Mouse (Mus musculus): ENCODE measurements at regions not wholly inside any gene's neighbourhood (a gene's known extent, or its start where the extent isn't known, plus 50 kb on each side); places are given as distances from the start of the nearest gene placed in this dataset.

DNA sequence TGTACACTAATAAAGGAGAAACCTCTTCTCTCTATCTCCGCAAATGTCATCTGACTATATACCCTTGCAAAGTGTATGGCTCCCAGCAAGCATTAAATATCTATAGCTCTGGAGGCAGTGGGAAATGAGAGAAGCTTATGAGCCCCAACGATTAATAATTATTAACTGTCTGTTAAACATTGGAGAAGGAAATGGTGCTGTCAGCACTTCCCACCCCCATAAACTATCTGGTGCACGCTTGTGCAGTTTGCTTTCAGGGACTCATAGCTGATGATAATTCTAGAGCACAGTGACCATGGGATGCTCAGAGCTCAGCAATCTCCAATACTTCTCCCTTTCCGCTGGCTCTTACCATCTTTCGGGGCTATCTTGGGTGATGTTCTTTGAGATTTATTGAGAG is 541.2 kb downstream of the Grxcr1 start:
- WGBS = 92% methylated on average over 5 of the region's 5 CpGs
- no peaks in the 10 kb centered on the region for H3K4me1 ChIP-seq (ENCODE audit: control insufficient read depth, insufficient read depth, low read length)

DNA sequence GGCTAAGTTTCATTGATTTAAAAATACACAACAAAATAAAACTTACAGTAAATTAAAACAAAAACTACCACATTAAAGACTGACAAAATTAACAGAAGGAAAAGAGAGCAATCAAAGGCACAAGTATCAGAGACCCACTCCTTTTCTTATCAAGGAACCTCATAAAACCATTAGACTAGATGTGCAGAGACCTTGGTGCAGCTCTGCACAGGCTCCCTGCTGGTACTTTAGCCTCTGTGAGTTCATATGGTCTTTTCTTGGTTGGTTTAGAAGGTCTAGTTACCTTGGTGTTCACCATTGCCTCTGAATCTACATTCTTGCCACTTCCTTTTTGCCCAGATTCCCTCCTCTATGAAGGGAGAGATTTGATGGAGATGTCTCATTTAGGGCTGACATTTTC is 544.2 kb downstream of the Grxcr1 start:
- DNase-seq (ENCODE audit: low spot score, missing footprints) (no peak), ATAC-seq (ENCODE audit: low FRiP score) (no peak)
- no peak overlapping the region for H3K4me3 ChIP-seq (ENCODE audit: low read depth, low read length)
- no peaks in the 10 kb centered on the region for H3K36me3 ChIP-seq (ENCODE audit: control insufficient read depth, insufficient read depth, low read length)
- no peak overlapping the region for H3K27ac ChIP-seq (ENCODE audit: low read depth, low read length)
- H3K4me2 ChIP-seq = no peak overlapping the region
- H3K9ac ChIP-seq (ENCODE audit: low read length) = no peak overlapping the region
- H3K9me3 ChIP-seq (ENCODE audit: control insufficient read depth, low read length) = no peaks in the 10 kb centered on the region
- no peaks in the 10 kb centered on the region for H3K4me1 ChIP-seq (ENCODE audit: control insufficient read depth, insufficient read depth, low read length)
- H3K27me3 ChIP-seq (ENCODE audit: control insufficient read depth, insufficient read depth, low read length) = no peaks in the 10 kb centered on the region

More for the DNA sequence above, 541.2 kb downstream of the Grxcr1 start:
- ATAC-seq (ENCODE audit: low FRiP score) = no peak
- no peak for DNase-seq (ENCODE audit: low spot score, missing footprints)
- H3K9ac ChIP-seq (ENCODE audit: low read length) = no peak overlapping the region
- H3K27ac ChIP-seq (ENCODE audit: low read depth, low read length) = no peak overlapping the region
- no peaks in the 10 kb centered on the region for H3K9me3 ChIP-seq (ENCODE audit: control insufficient read depth, low read length)
- H3K27me3 ChIP-seq (ENCODE audit: control insufficient read depth, insufficient read depth, low read length) = no peaks in the 10 kb centered on the region
- H3K36me3 ChIP-seq (ENCODE audit: control insufficient read depth, insufficient read depth, low read length) = no peaks in the 10 kb centered on the region
- H3K4me3 ChIP-seq (ENCODE audit: low read depth, low read length) = no peak overlapping the region
- H3K4me2 ChIP-seq = no peak overlapping the region

DNA sequence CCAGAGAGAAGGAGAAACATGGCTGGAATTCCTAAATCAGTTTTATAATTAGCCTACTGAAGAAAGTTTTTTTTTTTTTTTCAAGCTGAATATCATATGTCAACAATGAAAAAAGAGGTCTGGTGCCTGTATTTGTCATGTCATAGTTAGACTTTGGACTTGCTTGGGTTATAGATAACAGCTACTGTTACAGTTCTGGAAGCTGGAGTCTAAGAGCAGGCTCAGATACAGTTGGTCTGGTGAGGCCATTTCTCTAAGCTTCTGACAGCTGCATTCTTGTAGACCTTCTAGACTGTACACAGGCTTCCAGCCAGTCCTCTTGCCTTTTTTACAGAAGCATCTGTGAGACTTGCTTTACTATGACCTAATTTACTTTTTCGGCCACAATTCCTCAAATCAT is 546.9 kb downstream of the Grxcr1 start:
- Histone ChIP-seq H3K4me1 (ENCODE audit: control insufficient read depth, insufficient read depth, low read length) (no peaks in the 10 kb centered on the region), H3K9ac (ENCODE audit: low read length) (no peak overlapping the region), H3K36me3 (ENCODE audit: control insufficient read depth, insufficient read depth, low read length) (no peaks in the 10 kb centered on the region), H3K4me2 (no peak overlapping the region), H3K27me3 (ENCODE audit: control insufficient read depth, insufficient read depth, low read length) (no peaks in the 10 kb centered on the region), H3K4me3 (ENCODE audit: low read depth, low read length) (no peak overlapping the region), H3K9me3 (ENCODE audit: control insufficient read depth, low read length) (no peaks in the 10 kb centered on the region), H3K27ac (ENCODE audit: low read depth, low read length) (no peak overlapping the region)
- no peak for DNase-seq (ENCODE audit: low spot score, missing footprints)
- 85% methylated on average over 1 of the region's 1 CpGs for WGBS
- ATAC-seq (ENCODE audit: low FRiP score) = no peak

DNA sequence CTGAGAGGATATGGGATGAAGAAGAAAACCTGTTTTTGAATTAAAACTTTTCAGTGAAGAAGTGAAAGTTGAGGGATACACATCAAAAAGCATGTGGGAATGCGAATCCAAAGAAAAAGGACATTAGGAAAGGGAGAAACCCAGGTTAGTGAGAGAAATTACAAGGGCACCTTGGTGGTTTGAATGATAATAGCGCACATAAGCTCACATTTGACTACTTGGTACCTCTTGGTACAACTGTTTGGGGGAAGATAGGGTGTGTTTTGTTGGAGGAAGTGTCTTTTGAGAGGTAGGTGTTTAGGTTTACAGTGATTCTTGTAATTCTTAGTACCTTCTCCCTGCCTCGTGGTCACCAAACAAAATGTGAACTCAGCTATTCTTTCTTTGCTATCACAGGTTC is 560.8 kb downstream of the Grxcr1 start:
- no peak for DNase-seq (ENCODE audit: low spot score, missing footprints)
- Histone ChIP-seq H3K4me3 (ENCODE audit: low read depth, low read length) (no peak overlapping the region), H3K27ac (ENCODE audit: low read depth, low read length) (no peak overlapping the region), H3K27me3 (ENCODE audit: control insufficient read depth, insufficient read depth, low read length) (no peaks in the 10 kb centered on the region), H3K4me2 (no peak overlapping the region), H3K9me3 (ENCODE audit: control insufficient read depth, low read length) (no peaks in the 10 kb centered on the region), H3K9ac (ENCODE audit: low read length) (no peak overlapping the region), H3K4me1 (ENCODE audit: control insufficient read depth, insufficient read depth, low read length) (no peaks in the 10 kb centered on the region), H3K36me3 (ENCODE audit: control insufficient read depth, insufficient read depth, low read length) (no peaks in the 10 kb centered on the region)
- 76% methylated on average over 3 of the region's 3 CpGs for WGBS
- ATAC-seq (ENCODE audit: low FRiP score) = no peak

DNA sequence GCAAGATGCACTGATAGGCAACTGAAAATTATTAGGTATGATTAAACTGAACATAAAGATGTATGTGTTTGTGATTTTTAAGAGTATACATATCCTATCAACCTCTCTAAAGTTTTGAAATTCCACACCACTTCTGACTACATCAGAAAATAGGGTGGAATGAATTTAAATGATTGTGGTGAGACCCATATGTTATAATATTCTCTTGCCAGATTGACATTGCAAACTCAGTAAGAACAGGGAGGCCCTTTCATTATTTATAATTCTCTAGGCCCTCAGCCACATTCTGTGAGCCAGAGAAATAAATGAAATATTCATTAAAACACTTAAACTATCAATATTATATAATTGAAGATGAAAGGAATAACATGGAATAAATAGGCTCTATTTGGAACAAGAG is 586.8 kb downstream of the Grxcr1 start:
- Histone ChIP-seq H3K27me3 (ENCODE audit: control insufficient read depth, insufficient read depth, low read length) (no peaks in the 10 kb centered on the region), H3K9me3 (ENCODE audit: control insufficient read depth, low read length) (no peaks in the 10 kb centered on the region), H3K4me3 (ENCODE audit: low read depth, low read length) (no peak overlapping the region), H3K4me2 (no peak overlapping the region), H3K4me1 (ENCODE audit: control insufficient read depth, insufficient read depth, low read length) (no peaks in the 10 kb centered on the region), H3K36me3 (ENCODE audit: control insufficient read depth, insufficient read depth, low read length) (no peaks in the 10 kb centered on the region), H3K27ac (ENCODE audit: low read depth, low read length) (no peak overlapping the region), H3K9ac (ENCODE audit: low read length) (no peak overlapping the region)
- no peak for DNase-seq (ENCODE audit: low spot score, missing footprints)
- no peak for ATAC-seq (ENCODE audit: low FRiP score)

DNA sequence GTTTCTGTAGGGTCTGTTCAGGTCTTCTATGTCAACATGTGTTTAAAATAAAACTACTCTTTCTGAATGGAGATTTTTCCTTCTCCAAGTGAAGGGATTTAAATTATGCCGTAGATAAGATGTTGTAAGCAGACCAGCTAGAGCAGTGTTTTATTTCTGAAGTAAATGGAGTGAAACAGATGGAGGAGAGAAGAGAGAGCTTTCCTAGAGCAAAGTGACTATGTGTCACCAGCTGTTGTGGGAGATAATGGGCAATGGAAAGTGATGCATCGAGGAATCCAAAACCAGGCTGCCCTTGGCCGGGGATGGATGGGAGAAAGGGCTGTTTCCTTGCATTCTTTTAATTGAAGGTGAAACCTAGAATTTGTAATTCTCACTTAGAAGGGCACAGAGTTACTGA is 603.8 kb downstream of the Grxcr1 start:
- DNase-seq (ENCODE audit: low spot score, missing footprints) (no peak), ATAC-seq (ENCODE audit: low FRiP score) (no peak)
- WGBS = 94% methylated on average over 3 of the region's 3 CpGs
- Histone ChIP-seq H3K4me2 (no peak overlapping the region), H3K4me3 (ENCODE audit: low read depth, low read length) (no peak overlapping the region), H3K36me3 (ENCODE audit: control insufficient read depth, insufficient read depth, low read length) (no peaks in the 10 kb centered on the region), H3K9me3 (ENCODE audit: control insufficient read depth, low read length) (no peaks in the 10 kb centered on the region), H3K9ac (ENCODE audit: low read length) (no peak overlapping the region), H3K4me1 (ENCODE audit: control insufficient read depth, insufficient read depth, low read length) (no peaks in the 10 kb centered on the region), H3K27me3 (ENCODE audit: control insufficient read depth, insufficient read depth, low read length) (no peaks in the 10 kb centered on the region), H3K27ac (ENCODE audit: low read depth, low read length) (no peak overlapping the region)

DNA sequence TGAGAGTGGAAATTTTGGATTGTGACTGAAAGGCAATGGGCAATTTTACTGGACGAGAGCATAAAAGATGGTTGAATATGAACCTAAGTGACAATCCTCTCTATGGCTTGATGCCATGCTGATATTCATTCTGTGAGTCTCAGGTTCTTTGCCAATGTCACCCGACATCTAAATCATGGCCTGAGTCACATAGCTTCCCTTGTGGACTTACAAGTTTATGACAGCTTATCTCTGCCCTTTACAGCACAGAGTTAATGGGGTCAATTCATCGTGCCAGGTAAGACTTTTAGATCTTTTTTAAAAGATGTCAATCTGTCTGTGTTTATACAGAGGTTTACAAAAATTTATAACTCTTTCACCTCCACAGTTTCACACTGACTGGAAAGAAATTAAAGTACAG is 641.2 kb downstream of the Grxcr1 start:
- DNase-seq (ENCODE audit: low spot score, missing footprints) (no peak), ATAC-seq (ENCODE audit: low FRiP score) (no peak)
- no peak overlapping the region for H3K4me2 ChIP-seq
- 89% methylated on average over 3 of the region's 3 CpGs for WGBS
- H3K9ac ChIP-seq (ENCODE audit: low read length) = no peak overlapping the region
- no peaks in the 10 kb centered on the region for H3K27me3 ChIP-seq (ENCODE audit: control insufficient read depth, insufficient read depth, low read length)
- no peaks in the 10 kb centered on the region for H3K36me3 ChIP-seq (ENCODE audit: control insufficient read depth, insufficient read depth, low read length)
- no peak overlapping the region for H3K27ac ChIP-seq (ENCODE audit: low read depth, low read length)
- H3K4me3 ChIP-seq (ENCODE audit: low read depth, low read length) = no peak overlapping the region
- H3K4me1 ChIP-seq (ENCODE audit: control insufficient read depth, insufficient read depth, low read length) = no peaks in the 10 kb centered on the region
- H3K9me3 ChIP-seq (ENCODE audit: control insufficient read depth, low read length) = no peaks in the 10 kb centered on the region

DNA sequence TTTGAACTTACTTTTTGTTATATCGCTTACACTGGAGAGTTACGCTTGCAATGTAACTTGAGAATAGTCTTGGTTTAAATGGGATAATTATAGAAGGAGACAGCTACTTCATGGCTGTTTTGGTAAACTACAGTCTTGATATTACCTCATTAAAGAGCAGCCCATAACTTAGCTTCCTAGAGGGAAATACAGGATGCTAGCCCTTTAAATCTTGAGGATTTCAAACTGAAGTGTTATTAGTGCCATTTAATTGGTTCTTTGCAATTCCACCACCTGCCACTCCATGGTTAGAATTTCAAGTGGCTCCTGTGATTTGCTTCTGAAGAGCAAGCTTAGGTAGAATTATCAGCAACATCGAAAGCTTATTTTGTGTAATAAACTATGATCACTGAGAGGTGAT is 640.1 kb downstream of the Kctd8 start:
- H3K36me3 ChIP-seq (ENCODE audit: control insufficient read depth, insufficient read depth, low read length) = no peaks in the 10 kb centered on the region
- H3K9ac ChIP-seq (ENCODE audit: low read length) = no peak overlapping the region
- H3K27me3 ChIP-seq (ENCODE audit: control insufficient read depth, insufficient read depth, low read length) = no peaks in the 10 kb centered on the region
- peak; percentile 38; the same call in 1 of the 2 replicates for ATAC-seq (ENCODE audit: low FRiP score)
- no peak overlapping the region for H3K4me3 ChIP-seq (ENCODE audit: low read depth, low read length)
- no peaks in the 10 kb centered on the region for H3K4me1 ChIP-seq (ENCODE audit: control insufficient read depth, insufficient read depth, low read length)
- H3K9me3 ChIP-seq (ENCODE audit: control insufficient read depth, low read length) = no peaks in the 10 kb centered on the region
- DNase-seq (ENCODE audit: low spot score, missing footprints) = no peak
- H3K4me2 ChIP-seq = no peak overlapping the region
- no peak overlapping the region for H3K27ac ChIP-seq (ENCODE audit: low read depth, low read length)
- WGBS = 43% methylated on average over 3 of the region's 3 CpGs

DNA sequence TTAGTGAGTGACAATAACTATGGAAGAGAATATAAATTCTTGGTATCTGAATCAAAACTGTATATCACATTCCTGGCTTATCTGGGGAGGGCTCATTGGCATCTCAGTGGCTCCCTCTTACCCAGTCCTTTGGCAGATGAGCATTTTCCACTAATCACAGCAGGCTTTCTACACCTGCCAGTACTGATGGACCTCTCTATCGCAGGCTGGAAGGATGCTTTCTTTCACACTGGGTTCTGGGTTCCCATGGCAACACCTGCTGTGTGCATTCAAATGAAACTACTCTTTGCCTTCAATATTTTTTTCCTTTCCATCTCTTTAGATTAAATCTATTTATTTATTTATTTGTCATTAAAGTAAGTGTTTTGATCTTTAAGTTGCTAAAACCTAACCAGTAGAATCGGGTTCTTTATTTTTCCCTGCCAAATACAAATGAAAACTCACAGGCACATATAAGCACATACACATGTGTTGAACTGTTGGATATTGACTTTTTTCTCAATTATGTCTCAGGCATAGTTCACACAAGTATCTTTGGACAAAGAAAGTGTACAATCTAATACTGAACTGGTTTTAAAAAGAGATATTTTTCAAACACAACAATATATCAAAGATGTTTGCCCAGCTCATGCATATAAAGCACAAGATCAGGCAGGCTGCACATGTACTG is 635.9 kb downstream of the Kctd8 start:
- H3K4me1 ChIP-seq (ENCODE audit: control insufficient read depth, insufficient read depth, low read length) = no peaks in the 10 kb centered on the region
- no peaks in the 10 kb centered on the region for H3K27me3 ChIP-seq (ENCODE audit: control insufficient read depth, insufficient read depth, low read length)
- WGBS = 61% methylated on average over 2 of the region's 2 CpGs
- H3K9ac ChIP-seq (ENCODE audit: low read length) = no peak overlapping the region
- no peak overlapping the region for H3K4me2 ChIP-seq
- no peak overlapping the region for H3K4me3 ChIP-seq (ENCODE audit: low read depth, low read length)
- no peaks in the 10 kb centered on the region for H3K9me3 ChIP-seq (ENCODE audit: control insufficient read depth, low read length)
- ATAC-seq (ENCODE audit: low FRiP score) = 0 out of 2 replicates have a peak, but pooled peaks have one; percentile 70
- H3K36me3 ChIP-seq (ENCODE audit: control insufficient read depth, insufficient read depth, low read length) = no peaks in the 10 kb centered on the region
- H3K27ac ChIP-seq (ENCODE audit: low read depth, low read length) = no peak overlapping the region
- DNase-seq (ENCODE audit: low spot score, missing footprints) = no peak

DNA sequence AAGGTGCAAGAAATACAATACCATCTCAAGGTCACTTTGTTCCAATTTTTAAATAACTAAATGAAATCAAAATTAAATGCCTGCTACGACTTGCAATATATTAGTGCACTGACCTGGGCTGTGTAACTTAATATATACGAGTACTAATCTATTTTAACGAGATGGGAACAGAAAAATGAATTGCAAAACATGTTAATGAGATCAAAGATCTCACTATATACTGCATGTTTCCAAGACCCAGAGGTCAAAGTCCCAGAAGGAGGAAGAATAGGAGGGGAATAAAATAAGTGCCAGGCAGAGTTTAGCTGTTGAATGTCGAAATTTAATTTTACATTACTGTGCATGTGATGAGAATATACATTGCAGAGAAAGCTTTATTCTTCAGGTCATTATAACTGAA is 614.7 kb downstream of the Kctd8 start:
- Histone ChIP-seq H3K9me3 (ENCODE audit: control insufficient read depth, low read length) (no peaks in the 10 kb centered on the region), H3K4me2 (no peak overlapping the region), H3K36me3 (ENCODE audit: control insufficient read depth, insufficient read depth, low read length) (no peaks in the 10 kb centered on the region), H3K4me3 (ENCODE audit: low read depth, low read length) (no peak overlapping the region), H3K9ac (ENCODE audit: low read length) (no peak overlapping the region), H3K27me3 (ENCODE audit: control insufficient read depth, insufficient read depth, low read length) (no peaks in the 10 kb centered on the region), H3K27ac (ENCODE audit: low read depth, low read length) (no peak overlapping the region), H3K4me1 (ENCODE audit: control insufficient read depth, insufficient read depth, low read length) (no peaks in the 10 kb centered on the region)
- WGBS = 85% methylated on average over 4 of the region's 4 CpGs
- no peak for ATAC-seq (ENCODE audit: low FRiP score)
- DNase-seq (ENCODE audit: low spot score, missing footprints) = no peak
